Mouse (Mus musculus) gonadal fat pad, adult 2 months (tissue): ENCODE measurements around the gene Gjc3. TPM values are rescaled to one million over a fixed set of nuclear protein-coding genes. Genes with fewer than 3 reads are reported as not detected.

Source experiments
- DNase-seq: peaks from one replicate; pipeline ENCODE4 v3.0.0-alpha.2; 2012; ENCODE audit warnings: low read depth
- polyA plus RNA-seq: library from polyadenylated mRNA; depleted of rRNA; stranded (reverse); fragments of >200 nt; gene quantifications from 2 replicates; pipeline ENCODE4 v1.2.3, GENCODE M21; 2012; rRNA removed

Gene Gjc3
- polyA plus RNA-seq, 1 experiment: 0.04 TPM

GRCm38 (mm10) chr5:137909564-137910262 is 53.2 kb downstream of the Gjc3 start:
- no peak for DNase-seq

Other genes with a start within 250 kb of the Gjc3 start
- 3.9 and 4.1 TPM in 2 replicates for gene Nyap1, start 221.5 kb downstream of the Gjc3 start, polyA plus RNA-seq
- 138 and 226 TPM in 2 replicates for gene Tsc22d4, start 217.4 kb downstream of the Gjc3 start, polyA plus RNA-seq
- gene Ppp1r35, start 184.2 kb downstream of the Gjc3 start, polyA plus RNA-seq: 18.9 and 20.8 TPM in 2 replicates
- gene Mepce, start 175.4 kb downstream of the Gjc3 start, polyA plus RNA-seq: 41.5 and 45.5 TPM in 2 replicates
- 2.0 and 3.1 TPM in 2 replicates for gene Zcwpw1, start 175.3 kb downstream of the Gjc3 start, polyA plus RNA-seq
- gene Pilra, start 126.8 kb downstream of the Gjc3 start, polyA plus RNA-seq: 5.4 and 7.4 TPM in 2 replicates
- gene Pilrb1, start 105.0 kb downstream of the Gjc3 start, polyA plus RNA-seq: 3.2 and 3.5 TPM in 2 replicates
- gene Pilrb2, start 91.3 kb downstream of the Gjc3 start, polyA plus RNA-seq: 3.4 and 4.3 TPM in 2 replicates
- gene Cyp3a13, start 41.5 kb downstream of the Gjc3 start, polyA plus RNA-seq: 0.04 and 0.05 TPM in 2 replicates
- gene Azgp1, start 18.4 kb upstream of the Gjc3 start, polyA plus RNA-seq: 2.0 and 3.7 TPM in 2 replicates
- gene Smok3a, start 58.2 kb upstream of the Gjc3 start, polyA plus RNA-seq: not detected in 2 replicates
- gene Smok3b, start 58.3 kb upstream of the Gjc3 start, polyA plus RNA-seq: 0.08 TPM in 1 of 2 replicates, not detected in the other
- gene Smok3c, start 90.1 kb upstream of the Gjc3 start, polyA plus RNA-seq: not detected in 2 replicates
- gene Zkscan1, start 122.0 kb upstream of the Gjc3 start, polyA plus RNA-seq: 6.3 and 8.7 TPM in 2 replicates
- gene Zscan21, start 153.8 kb upstream of the Gjc3 start, polyA plus RNA-seq: 9.2 and 11.2 TPM in 2 replicates
- gene Zfp113, start 192.6 kb upstream of the Gjc3 start, polyA plus RNA-seq: 2.6 and 2.7 TPM in 2 replicates
- 107 and 138 TPM in 2 replicates for gene Cops6, start 198.0 kb upstream of the Gjc3 start, polyA plus RNA-seq
- gene Ap4m1, start 208.9 kb upstream of the Gjc3 start, polyA plus RNA-seq: 30.9 and 49.3 TPM in 2 replicates
- gene Mcm7, start 209.3 kb upstream of the Gjc3 start, polyA plus RNA-seq: 20.9 and 24.1 TPM in 2 replicates
- 50.6 and 54.9 TPM in 2 replicates for gene Taf6, start 224.4 kb upstream of the Gjc3 start, polyA plus RNA-seq
- 5.0 and 7.1 TPM in 2 replicates for gene Cnpy4, start 224.4 kb upstream of the Gjc3 start, polyA plus RNA-seq
- 7.8 and 8.5 TPM in 2 replicates for gene Mblac1, start 231.2 kb upstream of the Gjc3 start, polyA plus RNA-seq